9 mouse cellular contexts compared by ENCODE assay signal in genomic region chr10:90081630-90082029, GRCm38 (mm10).
A peak's percentile ranks its signal among the peaks of the same experiment; 100 is the strongest.
DNase-seq lines count a peak whose midpoint lies in the region; ATAC-seq and TF ChIP-seq lines count a peak whose summit lies in the region.
"Had no signal": no experiment of that assay in that cellular context is flagged by ENCODE, and none has a peak within 500 bp of the region (broad histone marks: within the 10 kb centered on the region; RNA-seq: fewer than 3 reads in every experiment).

No protein-coding gene starts in this region.

- no peak overlapping the region for H3K4me3 ChIP-seq in hindbrain, embryonic 11.5 days (ENCODE audit: low read depth, low read length)
- no peak overlapping the region for H3K4me3 ChIP-seq in hindbrain, embryonic 13.5 days
- H3K4me3 ChIP-seq in neural tube, embryonic 15.5 days (replicated peaks), result no peak overlapping the region
- no peak overlapping the region for H3K4me3 ChIP-seq in stomach, postnatal 0 days (ENCODE audit: low read depth, low read length)
- no peak overlapping the region for H3K4me3 ChIP-seq in intestine, embryonic 16.5 days (ENCODE audit: low read length)
- H3K4me3 ChIP-seq: neural tube, embryonic 13.5 days had no signal

- ATAC-seq in hindbrain, embryonic 11.5 days (ENCODE audit: low FRiP score), result no peak
- no peak for ATAC-seq in hindbrain, embryonic 13.5 days (ENCODE audit: low FRiP score)
- ATAC-seq in neural tube, embryonic 15.5 days (ENCODE audit: low FRiP score), result 0 out of 2 replicates have a peak, but pooled peaks have one; percentile 57
- ATAC-seq in stomach, postnatal 0 days (ENCODE audit: low FRiP score, low TSS enrichment), result no peak
- no peak for ATAC-seq in intestine, embryonic 16.5 days

- TF ChIP-seq CTCF in stomach, postnatal 0 days (IDR thresholded peaks at IDR 0.05; ENCODE audit: low read depth), result peak; percentile 77

- no peak for TF ChIP-seq EP300 in stomach, postnatal 0 days (optimal IDR thresholded peaks at IDR 0.05)

- no peak overlapping the region for H3K4me2 ChIP-seq in hindbrain, embryonic 11.5 days (replicated peaks; ENCODE audit: low read depth, low read length)
- no peak overlapping the region for H3K4me2 ChIP-seq in hindbrain, embryonic 13.5 days
- no peak overlapping the region for H3K4me2 ChIP-seq in neural tube, embryonic 15.5 days
- no peak overlapping the region for H3K4me2 ChIP-seq in stomach, postnatal 0 days (replicated peaks; ENCODE audit: low read depth)
- no peak overlapping the region for H3K4me2 ChIP-seq in intestine, embryonic 16.5 days (ENCODE audit: low read depth, low read length)
- H3K4me2 ChIP-seq: neural tube, embryonic 13.5 days had no signal

- H3K4me1 ChIP-seq in hindbrain, embryonic 11.5 days (replicated peaks; ENCODE audit: control insufficient read depth, insufficient read depth, low read length), result no peaks in the 10 kb centered on the region
- no peaks in the 10 kb centered on the region for H3K4me1 ChIP-seq in hindbrain, embryonic 13.5 days (replicated peaks)
- H3K4me1 ChIP-seq in neural tube, embryonic 15.5 days, result no peaks in the 10 kb centered on the region
- no peaks in the 10 kb centered on the region for H3K4me1 ChIP-seq in stomach, postnatal 0 days (replicated peaks; ENCODE audit: control insufficient read depth, insufficient read depth)
- no peaks in the 10 kb centered on the region for H3K4me1 ChIP-seq in intestine, embryonic 16.5 days (ENCODE audit: control insufficient read depth, insufficient read depth, low read length)
- H3K4me1 ChIP-seq: neural tube, embryonic 13.5 days had no signal

- H3K36me3 ChIP-seq in hindbrain, embryonic 11.5 days (ENCODE audit: control insufficient read depth, insufficient read depth, low read length), result no peaks in the 10 kb centered on the region
- H3K36me3 ChIP-seq in hindbrain, embryonic 13.5 days, result 0 out of 2 replicates have a peak, but pooled peaks cover 4% of the 10 kb centered on the region
- no peaks in the 10 kb centered on the region for H3K36me3 ChIP-seq in neural tube, embryonic 15.5 days
- no peaks in the 10 kb centered on the region for H3K36me3 ChIP-seq in stomach, postnatal 0 days (ENCODE audit: control insufficient read depth, insufficient read depth, low read length)
- H3K36me3 ChIP-seq in intestine, embryonic 16.5 days (ENCODE audit: control insufficient read depth, insufficient read depth, low read length), result no peaks in the 10 kb centered on the region
- H3K36me3 ChIP-seq: neural tube, embryonic 13.5 days had no signal

- peak; percentile 35 for DNase-seq in hindbrain, embryonic 11.5 days (ENCODE audit: low spot score)
- DNase-seq in neural tube, embryonic 10.5 days (ENCODE audit: extremely low spot score, low spot score), result no peak
- peak; percentile 67 for DNase-seq in embryo, embryonic 10.5 days (ENCODE audit: low spot score)
- DNase-seq in stomach, postnatal 0 days (ENCODE audit: low spot score), result no peak
- no peak for DNase-seq in adrenal gland, postnatal 4 days (ENCODE audit: low spot score in 2 of 2)

- no peaks in the 10 kb centered on the region for H3K27me3 ChIP-seq in hindbrain, embryonic 11.5 days (ENCODE audit: control insufficient read depth, insufficient read depth, low read length)
- H3K27me3 ChIP-seq in hindbrain, embryonic 13.5 days, result no peaks in the 10 kb centered on the region
- H3K27me3 ChIP-seq in neural tube, embryonic 15.5 days (replicated peaks), result no peaks in the 10 kb centered on the region
- no peaks in the 10 kb centered on the region for H3K27me3 ChIP-seq in stomach, postnatal 0 days (ENCODE audit: control insufficient read depth, insufficient read depth, low read length)
- H3K27me3 ChIP-seq in intestine, embryonic 16.5 days (replicated peaks; ENCODE audit: control insufficient read depth, insufficient read depth, low read length), result no peaks in the 10 kb centered on the region
- H3K27me3 ChIP-seq: neural tube, embryonic 13.5 days had no signal

- H3K9me3 ChIP-seq in hindbrain, embryonic 11.5 days (ENCODE audit: control insufficient read depth, low read length), result no peaks in the 10 kb centered on the region
- H3K9me3 ChIP-seq in hindbrain, embryonic 13.5 days, result no peaks in the 10 kb centered on the region
- H3K9me3 ChIP-seq in neural tube, embryonic 15.5 days (replicated peaks), result no peaks in the 10 kb centered on the region
- no peaks in the 10 kb centered on the region for H3K9me3 ChIP-seq in stomach, postnatal 0 days (ENCODE audit: control insufficient read depth, low read length)
- no peaks in the 10 kb centered on the region for H3K9me3 ChIP-seq in intestine, embryonic 16.5 days (ENCODE audit: control insufficient read depth, low read length)
- H3K9me3 ChIP-seq: neural tube, embryonic 13.5 days had no signal

- whole genome bisulfite sequencing in hindbrain, embryonic 11.5 days, result 23% methylated on average over 7 of the region's 7 CpGs
- 22% methylated on average over 7 of the region's 7 CpGs for WGBS in hindbrain, embryonic 13.5 days
- WGBS in neural tube, embryonic 15.5 days, result 21% methylated on average over 7 of the region's 7 CpGs
- WGBS in stomach, postnatal 0 days, result 14% methylated on average over 7 of the region's 7 CpGs
- 19% methylated on average over 7 of the region's 7 CpGs for WGBS in intestine, embryonic 16.5 days

- H3K9ac ChIP-seq in hindbrain, embryonic 11.5 days (ENCODE audit: low read depth, low read length), result no peak overlapping the region
- no peak overlapping the region for H3K9ac ChIP-seq in hindbrain, embryonic 13.5 days
- H3K9ac ChIP-seq in neural tube, embryonic 15.5 days (replicated peaks), result no peak overlapping the region
- H3K9ac ChIP-seq in stomach, postnatal 0 days (ENCODE audit: low read length), result no peak overlapping the region
- H3K9ac ChIP-seq in intestine, embryonic 16.5 days (ENCODE audit: low read depth, low read length), result no peak overlapping the region
- H3K9ac ChIP-seq: neural tube, embryonic 13.5 days had no signal

- H3K27ac ChIP-seq in hindbrain, embryonic 11.5 days (ENCODE audit: low read depth, low read length), result no peak overlapping the region
- no peak overlapping the region for H3K27ac ChIP-seq in hindbrain, embryonic 13.5 days
- no peak overlapping the region for H3K27ac ChIP-seq in neural tube, embryonic 15.5 days (replicated peaks)
- H3K27ac ChIP-seq in stomach, postnatal 0 days (replicated peaks), result no peak overlapping the region
- H3K27ac ChIP-seq in intestine, embryonic 16.5 days (ENCODE audit: low read length), result no peak overlapping the region
- H3K27ac ChIP-seq: neural tube, embryonic 13.5 days had no signal

Comparison
In these comparisons a context has a peak if more than half of its experiments do, and no peak if none do; other contexts are left out.
1. DNase-seq: peak in hindbrain, embryonic 11.5 days (single experiment) and embryo, embryonic 10.5 days (single experiment); none in neural tube, embryonic 10.5 days (single experiment), stomach, postnatal 0 days (single experiment) and adrenal gland, postnatal 4 days (0 of 2).